Mouse (Mus musculus) right cerebral cortex, postnatal 25 days (tissue): ENCODE results near the gene Phldb2.

Experiments used
- DNase-seq: peaks from one replicate; pipeline ENCODE4 v3.0.0; 2022

Phldb2 gene

DNA sequence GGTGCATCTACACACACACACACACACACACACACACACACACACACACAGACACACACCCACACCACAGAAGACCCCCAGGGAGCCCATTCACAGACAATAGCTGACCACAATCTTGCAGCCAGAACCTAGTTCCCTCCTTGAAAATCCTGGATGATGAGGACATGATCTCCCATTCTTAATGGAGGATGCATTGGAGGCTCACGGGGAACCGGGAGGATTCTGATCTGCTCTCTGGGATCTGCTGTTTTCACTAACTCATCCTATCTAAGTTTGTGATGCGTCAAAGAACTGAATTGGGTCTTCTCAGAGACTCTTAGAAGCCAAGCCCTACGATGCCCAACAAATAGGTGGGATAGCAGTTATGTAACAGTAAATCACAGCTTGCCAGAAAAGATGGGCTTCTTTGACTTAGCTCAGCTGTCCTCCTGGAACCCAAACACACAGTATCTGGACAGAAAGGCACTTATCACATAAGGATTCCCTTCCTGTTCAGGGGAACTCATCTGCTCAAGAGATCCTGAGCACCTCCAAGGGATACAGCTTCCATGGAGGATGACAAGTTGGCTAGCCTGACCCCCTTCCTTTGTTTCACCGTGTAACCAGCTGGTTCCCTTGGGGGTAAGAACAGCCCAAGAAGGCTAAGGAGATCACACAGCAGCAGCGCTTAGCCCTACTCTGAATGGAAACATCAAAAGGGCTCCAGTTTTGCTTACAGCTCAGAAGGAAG lies 230.1 kb downstream of the Phldb2 start:
- peak; percentile 38 for DNase-seq

DNA sequence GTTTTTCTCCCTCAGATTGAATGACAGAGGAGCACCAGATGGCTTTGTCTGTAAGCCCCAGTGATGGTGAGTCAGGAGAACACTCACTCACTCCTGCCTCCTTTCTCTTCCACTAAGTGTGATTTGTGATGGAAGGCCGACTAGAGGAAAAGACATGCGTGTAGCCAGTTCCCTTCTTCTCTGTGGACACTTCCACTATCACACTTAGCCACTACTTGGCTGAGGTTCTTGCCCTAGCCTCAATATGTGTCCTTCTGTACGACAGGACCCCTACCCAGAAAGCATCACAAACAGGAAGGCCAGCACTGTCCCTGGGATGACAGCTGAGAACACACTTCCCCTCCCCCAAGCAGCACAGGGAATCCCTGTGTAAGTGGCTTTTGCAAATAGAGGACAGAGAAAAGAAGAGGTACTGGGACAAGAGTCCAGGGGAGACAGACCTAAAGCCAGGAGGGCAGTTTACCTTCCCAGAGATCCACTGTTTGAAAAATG lies 230.9 kb downstream of the Phldb2 start:
- DNase-seq, result no peak

- no peak for DNase-seq
These were observed 233.3 kb downstream of the Phldb2 start for GRCm38 (mm10) chr16:45720022-45720630.

DNA sequence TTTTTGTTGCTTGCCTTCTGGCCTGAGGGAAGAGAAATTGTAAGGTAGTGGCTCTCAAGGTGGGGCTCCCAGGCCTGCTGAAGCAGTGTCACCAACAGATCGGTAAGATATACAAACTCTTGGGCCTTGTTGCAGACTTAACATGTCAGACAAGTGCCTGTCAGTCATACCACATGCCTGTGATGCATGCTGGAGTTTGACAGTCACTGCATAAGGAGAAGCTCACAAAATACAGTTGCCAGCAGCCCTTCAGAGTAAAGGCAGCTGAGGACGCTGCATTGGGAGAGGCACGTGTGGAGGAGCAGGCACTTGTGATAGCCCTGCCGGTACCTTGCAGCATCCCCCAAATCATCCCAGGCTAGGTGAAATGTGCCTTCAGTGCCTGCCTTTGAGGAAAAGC lies 235.1 kb downstream of the Phldb2 start:
- DNase-seq, result no peak

DNA sequence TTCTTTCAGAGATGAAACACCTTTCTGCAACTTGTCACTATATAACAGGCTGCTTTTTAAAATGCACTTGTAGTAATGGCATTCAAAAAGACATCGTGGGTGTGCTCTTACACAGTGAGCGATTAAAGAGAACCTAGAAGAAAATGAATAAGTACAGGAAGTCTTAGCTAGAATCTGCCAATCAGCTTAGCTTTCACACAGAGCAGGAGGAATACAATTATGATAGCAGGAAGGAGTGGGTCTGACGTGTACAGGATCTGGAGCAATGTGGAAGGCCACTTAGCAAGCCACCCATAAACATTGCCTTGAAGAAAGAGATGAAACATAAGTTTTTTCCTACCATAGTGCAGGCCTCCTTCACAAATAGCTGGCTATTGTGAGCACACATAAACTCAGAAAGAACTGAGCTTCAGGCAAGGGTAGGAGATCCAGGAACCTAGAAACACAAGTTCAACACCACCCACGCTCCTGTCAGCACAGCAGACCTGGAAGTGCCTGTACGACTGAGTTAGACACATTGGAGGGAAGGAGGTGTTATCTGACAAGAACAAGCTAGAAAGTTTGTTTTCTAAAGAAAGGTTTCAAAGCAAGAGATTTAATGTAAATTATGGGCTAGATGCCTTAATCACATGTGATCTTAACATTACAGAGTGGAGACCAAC lies 238.8 kb downstream of the Phldb2 start:
- no peak for DNase-seq

- no peak for DNase-seq
These were observed 239.5 kb downstream of the Phldb2 start for GRCm38 (mm10) chr16:45713878-45714277.

GRCm38 (mm10) chr16:45713261-45713660 lies 240.1 kb downstream of the Phldb2 start:
- DNase-seq, result no peak

GRCm38 (mm10) chr16:45711263-45711662 lies 242.1 kb downstream of the Phldb2 start:
- no peak for DNase-seq

DNA sequence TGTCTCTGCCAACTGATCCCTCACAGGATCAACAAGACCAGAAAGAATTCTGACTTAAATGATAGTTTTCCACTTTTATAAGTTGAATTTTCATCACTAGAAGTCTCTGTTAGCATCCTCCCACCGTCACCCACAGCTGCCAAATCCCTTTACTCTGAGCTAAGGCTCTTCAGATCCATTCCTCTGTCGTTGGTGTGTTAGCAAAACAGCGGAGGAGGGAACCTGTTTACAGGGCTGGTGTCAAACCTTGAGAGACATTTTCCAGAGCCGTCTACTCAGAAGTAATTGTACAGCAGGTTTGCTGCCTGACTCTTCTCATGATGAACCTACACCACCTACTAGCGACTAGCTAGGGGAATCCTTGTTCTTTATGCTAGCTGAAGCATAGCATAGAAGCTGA lies 254.1 kb downstream of the Phldb2 start:
- DNase-seq, result no peak

DNA sequence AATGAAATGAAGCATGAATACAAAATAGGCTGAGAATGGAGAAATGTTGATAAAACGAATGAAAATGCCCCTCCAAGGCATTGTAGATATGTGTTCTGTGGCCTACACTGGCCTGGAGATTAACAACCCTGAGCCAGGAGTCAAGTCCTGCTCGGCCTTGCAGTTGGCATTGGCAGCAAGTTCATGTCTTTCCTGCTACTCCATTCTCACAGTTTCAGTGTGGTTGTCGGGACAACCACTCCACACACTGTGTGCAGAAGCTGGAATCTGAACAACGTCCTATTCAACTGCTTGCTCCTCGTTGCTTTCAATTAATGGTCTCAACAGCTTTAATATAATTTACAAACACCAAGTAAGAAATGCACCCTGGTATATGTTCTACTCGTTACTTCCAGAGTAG lies 255.4 kb downstream of the Phldb2 start:
- no peak for DNase-seq
